Mouse (Mus musculus): ENCODE measurements around the gene Otud3.

GRCm38 (mm10) chr4:138913797-138914196 is at the start of gene Otud3:
- no peak for TF ChIP-seq EP300 (IDR thresholded peaks at IDR 0.05; ENCODE audit: low read depth)
- peak; percentile 84 for TF ChIP-seq CTCF (IDR thresholded peaks at IDR 0.05; ENCODE audit: low read depth)

All from liver, postnatal 0 days (tissue).